Mouse (Mus musculus): ENCODE measurements at regions not wholly inside any gene's neighbourhood (a gene's known extent, or its start where the extent isn't known, plus 50 kb on each side); places are given as distances from the start of the nearest gene placed in this dataset.

DNA sequence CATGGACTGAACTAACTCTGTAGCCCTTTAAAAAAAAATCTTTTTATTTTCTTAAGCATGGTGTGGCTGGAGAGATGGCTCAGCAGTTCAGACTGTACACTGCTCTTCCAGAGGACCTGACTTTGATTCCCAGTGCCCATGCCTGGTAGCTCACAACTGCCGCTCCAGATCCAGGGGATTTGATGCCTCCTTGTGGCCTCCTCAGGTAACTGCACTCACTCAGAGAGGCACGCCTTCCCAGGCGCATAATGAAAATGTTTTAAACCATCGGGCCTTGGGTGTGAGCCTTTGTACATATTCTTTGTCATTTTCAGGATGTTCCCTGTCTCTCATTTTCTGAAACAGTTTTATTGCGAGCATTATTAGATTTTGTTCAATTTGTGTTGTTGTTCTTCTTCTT lies 265.8 kb downstream of the Tcf7l2 start:
- Histone ChIP-seq H3K4me2 (ENCODE audit: low read depth, low read length, severe bottlenecking) (no peak overlapping the region), H3K4me1 (replicated peaks; ENCODE audit: control insufficient read depth, insufficient read depth, low read length) (peaks cover 6% of the 10 kb centered on the region), H3K4me3 (ENCODE audit: low read depth, low read length) (no peak overlapping the region), H3K27me3 (ENCODE audit: control insufficient read depth, insufficient read depth, low read length) (no peaks in the 10 kb centered on the region), H3K27ac (ENCODE audit: low read depth, low read length) (no peak overlapping the region), H3K36me3 (ENCODE audit: control insufficient read depth, insufficient read depth, low read length) (no peaks in the 10 kb centered on the region), H3K9me3 (ENCODE audit: control insufficient read depth, low read length) (no peaks in the 10 kb centered on the region), H3K9ac (ENCODE audit: low read length) (no peak overlapping the region)
- ATAC-seq (replicated peaks; ENCODE audit: low FRiP score) (no peak), DNase-seq (ENCODE audit: low spot score) (peak; percentile 26)
- 99% methylated on average over 5 of the region's 5 CpGs for WGBS

GRCm38 (mm10) chr19:56010766-56011165 lies 269.1 kb downstream of the Tcf7l2 start:
- ATAC-seq (replicated peaks; ENCODE audit: low FRiP score) (no peak), DNase-seq (ENCODE audit: low spot score) (no peak)
- H3K9me3 ChIP-seq (ENCODE audit: control insufficient read depth, low read length) = no peaks in the 10 kb centered on the region
- peaks cover 4% of the 10 kb centered on the region for H3K4me1 ChIP-seq (replicated peaks; ENCODE audit: control insufficient read depth, insufficient read depth, low read length)
- no peak overlapping the region for H3K9ac ChIP-seq (ENCODE audit: low read length)
- no peak overlapping the region for H3K27ac ChIP-seq (ENCODE audit: low read depth, low read length)
- no peaks in the 10 kb centered on the region for H3K27me3 ChIP-seq (ENCODE audit: control insufficient read depth, insufficient read depth, low read length)
- no peak overlapping the region for H3K4me2 ChIP-seq (ENCODE audit: low read depth, low read length, severe bottlenecking)
- no peaks in the 10 kb centered on the region for H3K36me3 ChIP-seq (ENCODE audit: control insufficient read depth, insufficient read depth, low read length)
- no peak overlapping the region for H3K4me3 ChIP-seq (ENCODE audit: low read depth, low read length)
- WGBS = 90% methylated on average over 7 of the region's 7 CpGs

DNA sequence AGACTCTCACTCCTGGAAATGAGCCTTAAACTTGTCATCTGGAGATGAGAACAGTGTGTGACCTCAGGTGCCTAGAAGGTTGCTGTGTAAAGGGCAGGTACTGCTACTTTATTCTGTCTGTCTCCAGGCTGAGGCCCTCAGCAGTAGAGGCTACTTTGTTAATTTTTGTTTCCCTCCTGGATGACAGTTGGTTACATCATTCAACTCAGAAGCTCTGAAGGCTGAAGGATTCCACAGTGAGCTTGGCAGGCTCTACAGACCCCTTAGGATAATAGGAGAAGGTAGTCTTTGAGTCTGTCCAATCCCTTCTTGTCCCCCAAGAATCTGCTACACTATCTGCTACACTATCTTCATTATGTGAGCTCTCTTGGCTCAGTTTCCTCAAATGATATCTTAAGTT lies 269.7 kb downstream of the Tcf7l2 start:
- Histone ChIP-seq H3K27me3 (ENCODE audit: control insufficient read depth, insufficient read depth, low read length) (no peaks in the 10 kb centered on the region), H3K9me3 (ENCODE audit: control insufficient read depth, low read length) (no peaks in the 10 kb centered on the region), H3K27ac (ENCODE audit: low read depth, low read length) (no peak overlapping the region), H3K4me1 (replicated peaks; ENCODE audit: control insufficient read depth, insufficient read depth, low read length) (peaks cover under 1% of the 10 kb centered on the region), H3K4me3 (ENCODE audit: low read depth, low read length) (no peak overlapping the region), H3K9ac (ENCODE audit: low read length) (no peak overlapping the region), H3K36me3 (ENCODE audit: control insufficient read depth, insufficient read depth, low read length) (no peaks in the 10 kb centered on the region), H3K4me2 (ENCODE audit: low read depth, low read length, severe bottlenecking) (no peak overlapping the region)
- DNase-seq (ENCODE audit: low spot score) (no peak), ATAC-seq (replicated peaks; ENCODE audit: low FRiP score) (no peak)

DNA sequence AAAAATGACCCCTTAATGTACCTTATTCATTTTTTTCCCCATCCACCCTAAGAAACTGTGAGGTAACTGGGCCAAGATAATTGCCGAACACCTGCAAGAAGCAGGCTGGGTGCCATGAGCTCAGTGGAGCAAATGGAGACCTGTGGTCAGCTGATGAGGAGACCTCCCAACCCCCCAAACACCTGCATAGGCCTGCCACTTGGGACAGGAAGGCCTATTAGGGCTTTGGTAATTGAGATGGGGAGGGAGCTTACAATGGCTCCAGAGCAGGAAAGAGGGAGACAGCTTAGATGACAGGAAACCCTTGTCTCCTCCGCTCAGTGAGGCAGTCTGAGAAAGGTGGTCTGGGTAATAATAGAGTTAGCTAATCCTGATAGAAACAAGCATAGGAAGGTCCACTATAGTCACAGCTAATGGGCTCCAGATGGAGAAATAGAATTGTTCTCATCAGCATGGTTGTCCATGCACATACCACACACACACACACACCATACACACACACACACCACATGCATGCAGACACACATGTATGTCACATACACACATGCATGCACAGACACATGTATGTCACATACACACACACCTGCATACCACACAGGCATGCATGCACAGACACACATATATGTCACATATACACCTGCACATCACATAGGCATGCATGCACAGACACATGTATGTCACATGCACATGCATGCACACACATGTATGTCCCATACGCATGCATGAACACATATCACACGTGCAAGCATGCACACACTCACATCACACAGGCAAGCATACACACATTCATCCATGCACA lies 270.2 kb upstream of the Habp2 start:
- ATAC-seq (replicated peaks; ENCODE audit: low FRiP score) (no peak), DNase-seq (ENCODE audit: low spot score) (no peak)
- Histone ChIP-seq H3K9me3 (ENCODE audit: control insufficient read depth, low read length) (no peaks in the 10 kb centered on the region), H3K4me2 (ENCODE audit: low read depth, low read length, severe bottlenecking) (no peak overlapping the region), H3K4me1 (replicated peaks; ENCODE audit: control insufficient read depth, insufficient read depth, low read length) (peaks cover 4% of the 10 kb centered on the region; the same call in 1 of the 2 replicates), H3K27me3 (ENCODE audit: control insufficient read depth, insufficient read depth, low read length) (no peaks in the 10 kb centered on the region), H3K4me3 (ENCODE audit: low read depth, low read length) (no peak overlapping the region), H3K36me3 (ENCODE audit: control insufficient read depth, insufficient read depth, low read length) (no peaks in the 10 kb centered on the region), H3K9ac (ENCODE audit: low read length) (no peak overlapping the region), H3K27ac (ENCODE audit: low read depth, low read length) (no peak overlapping the region)
- 85% methylated on average over 4 of the region's 4 CpGs for WGBS

DNA sequence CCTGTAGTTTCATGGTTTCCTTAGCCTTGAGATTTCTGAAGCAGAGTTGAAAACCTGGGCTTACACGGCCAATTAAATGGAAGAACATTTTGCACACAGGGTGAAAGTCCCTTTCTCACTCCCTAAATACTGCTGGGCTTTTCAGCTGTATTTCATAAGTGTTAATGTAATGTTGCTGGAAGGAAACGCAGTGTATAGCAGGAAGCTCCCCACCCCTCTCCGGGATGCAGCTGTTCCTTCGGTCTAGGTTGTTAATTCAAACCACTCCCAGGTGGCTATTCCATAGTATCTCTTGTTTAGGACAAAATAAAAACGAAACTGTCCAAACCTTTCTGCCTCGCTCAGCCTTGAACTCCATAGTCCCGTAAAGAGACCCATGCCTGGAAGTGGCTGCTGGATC lies 269.4 kb upstream of the Habp2 start:
- H3K36me3 ChIP-seq (ENCODE audit: control insufficient read depth, insufficient read depth, low read length) = no peaks in the 10 kb centered on the region
- no peak overlapping the region for H3K4me3 ChIP-seq (ENCODE audit: low read depth, low read length)
- H3K27me3 ChIP-seq (ENCODE audit: control insufficient read depth, insufficient read depth, low read length) = no peaks in the 10 kb centered on the region
- 83% methylated on average over 7 of the region's 7 CpGs for WGBS
- H3K4me1 ChIP-seq (replicated peaks; ENCODE audit: control insufficient read depth, insufficient read depth, low read length) = peaks cover 4% of the 10 kb centered on the region; the same call in 1 of the 2 replicates
- no peak overlapping the region for H3K4me2 ChIP-seq (ENCODE audit: low read depth, low read length, severe bottlenecking)
- no peak overlapping the region for H3K27ac ChIP-seq (ENCODE audit: low read depth, low read length)
- H3K9me3 ChIP-seq (ENCODE audit: control insufficient read depth, low read length) = no peaks in the 10 kb centered on the region
- no peak overlapping the region for H3K9ac ChIP-seq (ENCODE audit: low read length)
- ATAC-seq (replicated peaks; ENCODE audit: low FRiP score) (no peak), DNase-seq (ENCODE audit: low spot score) (no peak)

- H3K27me3 ChIP-seq (ENCODE audit: control insufficient read depth, insufficient read depth, low read length) = no peaks in the 10 kb centered on the region
- DNase-seq (ENCODE audit: low spot score) (peak; percentile 46), ATAC-seq (replicated peaks; ENCODE audit: low FRiP score) (no peak)
- no peak overlapping the region for H3K9ac ChIP-seq (ENCODE audit: low read length)
- H3K9me3 ChIP-seq (ENCODE audit: control insufficient read depth, low read length) = no peaks in the 10 kb centered on the region
- H3K27ac ChIP-seq (ENCODE audit: low read depth, low read length) = no peak overlapping the region
- no peaks in the 10 kb centered on the region for H3K36me3 ChIP-seq (ENCODE audit: control insufficient read depth, insufficient read depth, low read length)
- no peak overlapping the region for H3K4me2 ChIP-seq (ENCODE audit: low read depth, low read length, severe bottlenecking)
- H3K4me3 ChIP-seq (ENCODE audit: low read depth, low read length) = no peak overlapping the region
- H3K4me1 ChIP-seq (replicated peaks; ENCODE audit: control insufficient read depth, insufficient read depth, low read length) = peaks cover 4% of the 10 kb centered on the region; the same call in 1 of the 2 replicates
- WGBS = 48% methylated on average over 7 of the region's 7 CpGs
Observed at GRCm38 (mm10) chr19:56019143-56019542, 267.8 kb upstream of the Habp2 start.

DNA sequence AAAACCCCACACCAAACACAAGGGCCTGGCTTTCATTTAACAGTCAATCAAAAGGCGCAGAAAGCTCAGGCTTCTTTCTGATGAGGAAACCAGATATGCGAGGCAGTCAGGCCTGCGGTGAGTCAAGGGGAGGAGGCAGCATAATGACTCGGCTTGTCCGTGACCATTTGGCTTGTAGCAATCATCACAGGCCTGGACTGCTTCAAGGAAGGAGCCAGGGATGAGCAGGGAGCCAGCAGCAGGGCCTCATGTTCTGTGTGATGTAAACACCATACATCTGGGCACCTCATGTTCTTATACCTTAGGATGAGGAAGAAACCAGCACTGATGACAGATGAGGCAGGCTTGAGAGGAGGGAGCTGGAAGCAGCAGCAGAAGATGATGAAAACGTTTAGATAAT lies 264.6 kb upstream of the Habp2 start:
- Histone ChIP-seq H3K36me3 (ENCODE audit: control insufficient read depth, insufficient read depth, low read length) (no peaks in the 10 kb centered on the region), H3K27me3 (ENCODE audit: control insufficient read depth, insufficient read depth, low read length) (no peaks in the 10 kb centered on the region), H3K27ac (ENCODE audit: low read depth, low read length) (no peak overlapping the region), H3K4me3 (ENCODE audit: low read depth, low read length) (no peak overlapping the region), H3K9ac (ENCODE audit: low read length) (no peak overlapping the region), H3K4me1 (replicated peaks; ENCODE audit: control insufficient read depth, insufficient read depth, low read length) (peaks cover 4% of the 10 kb centered on the region; the same call in 1 of the 2 replicates), H3K9me3 (ENCODE audit: control insufficient read depth, low read length) (no peaks in the 10 kb centered on the region; the same call in 1 of the 2 replicates), H3K4me2 (ENCODE audit: low read depth, low read length, severe bottlenecking) (no peak overlapping the region)
- WGBS = 75% methylated on average over 6 of the region's 6 CpGs
- DNase-seq (ENCODE audit: low spot score) (peak; percentile 40), ATAC-seq (replicated peaks; ENCODE audit: low FRiP score) (no peak)

- Histone ChIP-seq H3K27me3 (ENCODE audit: control insufficient read depth, insufficient read depth, low read length) (no peaks in the 10 kb centered on the region), H3K4me2 (ENCODE audit: low read depth, low read length, severe bottlenecking) (no peak overlapping the region), H3K36me3 (ENCODE audit: control insufficient read depth, insufficient read depth, low read length) (no peaks in the 10 kb centered on the region), H3K9me3 (ENCODE audit: control insufficient read depth, low read length) (peaks cover 2% of the 10 kb centered on the region; the same call in 1 of the 2 replicates), H3K9ac (ENCODE audit: low read length) (no peak overlapping the region), H3K4me1 (replicated peaks; ENCODE audit: control insufficient read depth, insufficient read depth, low read length) (peaks cover 8% of the 10 kb centered on the region), H3K4me3 (ENCODE audit: low read depth, low read length) (no peak overlapping the region), H3K27ac (ENCODE audit: low read depth, low read length) (no peak overlapping the region)
- WGBS = 80% methylated on average over 4 of the region's 4 CpGs
- ATAC-seq (replicated peaks; ENCODE audit: low FRiP score) (no peak), DNase-seq (ENCODE audit: low spot score) (no peak)
Observed at GRCm38 (mm10) chr19:56024599-56024998, 262.3 kb upstream of the Habp2 start.
